Mouse (Mus musculus) intestine, embryonic 16.5 days (tissue): ENCODE measurements around the gene Wnt5b. TPM values are rescaled to one million over a fixed set of nuclear protein-coding genes. Genes with fewer than 3 reads are reported as not detected.

Experiments used
- ATAC-seq: fragments of 200-750 bp; cut with Nextera tagmentation; 2 replicates; pipeline ENCODE4 v1.8.0; 2017; ENCODE audit warnings: moderate TSS enrichment, moderate library complexity
- H3K27ac ChIP-seq: fragments of 300-500 bp; sonication (generic); 2 replicates; pipeline ENCODE4 v1.5.1; 2014; ENCODE audit warnings: mild to moderate bottlenecking, low read length
- H3K27me3 ChIP-seq: fragments of 300-500 bp; sonication (generic); replicated peaks from 2 replicates; pipeline ENCODE4 v1.6.1; 2014; ENCODE audit warnings: low read length, control low read depth, mixed read lengths; ENCODE audit not compliant: control insufficient read depth, insufficient read depth
- H3K36me3 ChIP-seq: fragments of 300-500 bp; sonication (generic); 2 replicates; pipeline ENCODE4 v1.6.1; 2014; ENCODE audit warnings: low read length, control low read depth; ENCODE audit not compliant: control insufficient read depth, insufficient read depth
- H3K4me1 ChIP-seq: fragments of 300-500 bp; sonication (generic); 2 replicates; pipeline ENCODE4 v1.6.1; 2014; ENCODE audit warnings: low read length, control low read depth, mixed read lengths; ENCODE audit not compliant: control insufficient read depth, insufficient read depth
- H3K4me2 ChIP-seq: fragments of 300-500 bp; sonication (generic); 2 replicates; pipeline ENCODE4 v1.6.1; 2014; ENCODE audit warnings: low read depth, low read length, control low read depth
- H3K4me3 ChIP-seq: fragments of 300-500 bp; sonication (generic); 2 replicates; pipeline ENCODE4 v1.5.1; 2014; ENCODE audit warnings: mild to moderate bottlenecking, low read length
- H3K9ac ChIP-seq: fragments of 300-500 bp; sonication (generic); 2 replicates; pipeline ENCODE4 v1.6.1; 2014; ENCODE audit warnings: low read depth, low read length
- H3K9me3 ChIP-seq: fragments of 300-500 bp; sonication (generic); 2 replicates; pipeline ENCODE4 v1.6.1; 2016; ENCODE audit warnings: low read length, control low read depth; ENCODE audit not compliant: control insufficient read depth
- WGBS: fragments of 180-500 bp; shearing (Covaris S2); extraction: QIAGEN DNeasy Blood & Tissue Kit; methylation state at CpG from one replicate; pipeline ENCODE4 v1.1.7; 2014; 5-methylcytosine and 5-hydroxymethylcytosine counted together
- polyA plus RNA-seq: library from polyadenylated mRNA; unstranded; fragments of >200 nt; fragmentation: Nextera tagmentation; extraction: Ambion mirVana; gene quantifications from 2 replicates; pipeline ENCODE4 v1.2.1, GENCODE M21; 2015

Gene Wnt5b
- polyA plus RNA-seq = 4.0 and 4.8 TPM in 2 replicates

DNA sequence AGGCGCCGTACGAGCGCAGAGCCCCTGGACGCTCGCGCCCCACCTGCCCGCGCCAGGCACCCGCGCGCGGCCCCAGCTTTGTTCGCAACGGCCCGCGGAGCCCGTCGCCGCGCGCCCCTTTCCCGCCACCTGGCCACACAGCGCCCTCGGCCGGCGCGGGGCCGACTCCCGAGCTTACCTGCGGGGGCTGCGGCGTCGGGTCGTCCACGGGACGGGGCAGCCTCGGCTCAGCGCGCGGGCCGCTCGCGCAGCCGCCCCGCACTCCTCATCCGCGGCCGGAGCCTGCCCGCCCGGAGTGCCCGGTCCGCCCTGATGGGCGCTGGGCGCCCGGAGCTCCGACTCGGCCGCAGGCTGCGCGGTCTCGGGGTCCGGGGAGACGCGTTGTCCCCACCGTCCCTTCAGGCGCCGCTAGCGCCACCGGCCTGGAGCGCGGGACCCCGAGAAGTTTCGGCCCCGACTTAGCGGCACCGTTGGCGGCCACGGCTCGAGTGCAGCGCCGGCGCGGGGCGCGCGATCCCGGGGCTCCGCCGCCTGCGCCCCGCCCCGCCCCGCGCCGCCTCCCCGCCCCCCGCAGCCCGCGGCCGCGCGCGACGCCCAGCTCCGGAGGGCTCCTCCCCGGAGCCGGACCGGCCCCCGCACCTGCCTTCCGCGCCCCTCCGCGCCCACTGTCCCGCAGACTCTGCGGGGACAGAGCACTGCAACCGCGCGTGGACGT is at the start of gene Wnt5b:
Gene Wnt5b (minus strand): TSS at position 545 of the 715 bp plus-strand sequence.
- peak within 1 kb of the TSS; percentile 75 for H3K9ac ChIP-seq
- peaks cover 2% of the 10 kb centered on the region; the same call in 1 of the 2 replicates for H3K4me1 ChIP-seq
- H3K4me2 ChIP-seq = peak within 1 kb of the TSS; percentile 96
- under 1% methylated on average over 117 of the region's 120 CpGs for whole genome bisulfite sequencing
- no peak within 1 kb of the TSS; the same call in 1 of the 2 replicates for H3K27ac ChIP-seq
- H3K4me3 ChIP-seq = peak within 1 kb of the TSS; percentile 73
- no peaks in the 10 kb centered on the region for H3K36me3 ChIP-seq
- ATAC-seq = peak; percentile 82
- H3K9me3 ChIP-seq = no peaks in the 10 kb centered on the region
- H3K27me3 ChIP-seq = peaks cover 15% of the 10 kb centered on the region

DNA sequence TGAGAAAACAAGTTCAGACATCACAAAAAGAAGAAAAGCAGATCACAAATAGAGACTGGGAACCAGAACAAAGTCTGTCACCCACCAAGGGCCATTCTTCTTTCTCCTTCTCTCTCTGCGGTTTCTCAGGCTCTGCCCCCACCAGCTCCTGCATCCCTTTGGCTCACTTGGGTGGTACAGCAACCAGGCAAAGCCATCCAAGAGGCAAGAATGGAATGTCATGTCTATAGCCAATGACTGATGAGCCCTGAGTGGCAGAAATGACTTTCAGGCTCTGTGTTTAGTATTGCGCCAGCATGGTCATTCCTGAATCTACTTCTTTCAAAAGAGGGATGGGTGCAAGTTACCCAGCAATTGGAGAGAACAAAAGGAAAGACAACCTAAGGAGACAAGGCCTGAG is 46.7 kb upstream of the Wnt5b start:
- Histone ChIP-seq H3K4me3 (no peak overlapping the region), H3K4me2 (no peak overlapping the region), H3K9ac (no peak overlapping the region), H3K27me3 (no peaks in the 10 kb centered on the region), H3K27ac (no peak overlapping the region), H3K9me3 (no peaks in the 10 kb centered on the region), H3K4me1 (no peaks in the 10 kb centered on the region), H3K36me3 (no peaks in the 10 kb centered on the region)
- ATAC-seq = no peak
- WGBS = 71% methylated on average over 2 of the region's 2 CpGs

DNA sequence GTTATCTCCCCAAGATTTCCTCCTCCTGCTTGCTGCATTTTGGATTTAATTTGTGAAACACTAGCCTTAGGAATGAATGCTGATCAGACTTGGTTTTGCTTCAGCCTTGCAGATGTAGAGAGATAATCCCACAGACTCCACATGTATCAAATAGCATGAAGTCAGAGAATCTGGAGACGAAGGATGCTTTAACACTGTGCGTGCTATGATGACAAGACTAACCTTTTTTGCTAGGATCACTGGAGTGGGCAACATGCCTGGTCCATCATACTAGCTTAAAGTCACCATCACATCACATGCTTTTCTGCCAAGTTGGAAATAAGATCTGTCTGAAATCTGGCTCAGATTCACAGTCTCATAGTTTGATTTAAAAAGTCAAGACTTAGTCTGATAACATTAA is 43.8 kb upstream of the Wnt5b start:
- WGBS = 81% methylated on average over 2 of the region's 2 CpGs
- H3K27me3 ChIP-seq = no peaks in the 10 kb centered on the region
- no peak for ATAC-seq
- no peak overlapping the region for H3K9ac ChIP-seq
- H3K9me3 ChIP-seq = no peaks in the 10 kb centered on the region
- H3K4me1 ChIP-seq = 0 out of 2 replicates have a peak, but pooled peaks cover 3% of the 10 kb centered on the region
- H3K27ac ChIP-seq = no peak overlapping the region
- no peak overlapping the region for H3K4me3 ChIP-seq
- no peak overlapping the region for H3K4me2 ChIP-seq
- H3K36me3 ChIP-seq = no peaks in the 10 kb centered on the region

DNA sequence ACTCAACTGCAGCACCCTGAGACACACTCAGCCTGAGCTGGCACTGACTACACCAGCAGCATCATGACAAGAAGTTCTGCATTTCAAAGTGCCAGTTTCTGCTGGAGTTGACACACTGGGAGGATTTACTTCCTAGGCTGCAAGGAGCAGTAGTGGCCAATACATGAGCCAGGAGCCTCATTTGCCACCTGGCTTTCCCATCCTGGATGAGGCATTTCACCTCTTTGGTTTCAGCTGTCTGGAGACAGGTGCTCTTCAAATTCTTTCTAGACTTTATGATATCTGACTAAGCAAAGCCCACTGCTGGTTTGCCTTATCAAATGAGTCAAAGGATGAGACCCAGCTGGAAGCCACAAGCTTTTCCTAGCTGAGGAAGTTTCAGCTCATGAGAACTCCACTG is 43.3 kb upstream of the Wnt5b start:
- H3K36me3 ChIP-seq = no peaks in the 10 kb centered on the region
- no peak overlapping the region for H3K9ac ChIP-seq
- no peaks in the 10 kb centered on the region for H3K27me3 ChIP-seq
- H3K4me1 ChIP-seq = 0 out of 2 replicates have a peak, but pooled peaks cover 3% of the 10 kb centered on the region
- no peak for ATAC-seq
- H3K9me3 ChIP-seq = no peaks in the 10 kb centered on the region
- no peak overlapping the region for H3K4me3 ChIP-seq
- no peak overlapping the region for H3K27ac ChIP-seq
- H3K4me2 ChIP-seq = no peak overlapping the region

DNA sequence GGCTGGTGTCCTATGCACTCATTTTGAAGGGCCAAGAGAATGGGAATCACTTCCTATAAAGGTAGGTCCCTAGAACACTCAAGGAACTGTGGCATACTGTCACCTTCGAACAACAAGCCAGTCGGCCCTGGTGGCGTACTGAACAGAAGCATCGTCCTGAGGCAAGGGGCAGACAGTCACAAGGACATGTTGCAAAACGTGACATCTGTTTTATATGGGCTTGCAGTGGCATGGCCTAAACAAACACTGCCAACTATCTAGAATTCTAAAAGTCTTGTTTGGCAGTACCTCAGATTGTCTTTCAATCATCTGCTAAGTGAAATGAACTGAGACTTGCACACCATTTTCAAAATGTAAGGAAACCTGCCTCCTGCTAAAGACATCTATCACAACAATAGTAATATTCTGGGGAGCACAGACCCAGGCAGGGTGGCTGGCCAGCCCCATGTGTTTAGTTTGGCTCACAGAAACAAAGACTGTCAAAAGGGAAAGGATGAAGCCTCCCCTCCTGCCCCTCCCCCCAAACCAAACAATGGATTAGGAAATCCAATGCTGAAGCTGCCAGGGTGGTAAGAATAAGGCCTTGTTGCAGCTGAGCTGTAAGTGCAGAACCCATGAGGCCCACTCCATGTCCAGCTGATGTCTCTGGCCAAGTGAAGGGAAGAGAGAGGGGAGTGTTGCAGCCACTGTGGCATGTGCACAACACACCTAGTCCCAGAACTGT is 41.7 kb upstream of the Wnt5b start:
- H3K27ac ChIP-seq = no peak overlapping the region
- no peak overlapping the region for H3K9ac ChIP-seq
- ATAC-seq = no peak
- no peak overlapping the region for H3K4me2 ChIP-seq
- H3K4me1 ChIP-seq = 0 out of 2 replicates have a peak, but pooled peaks cover 3% of the 10 kb centered on the region
- no peaks in the 10 kb centered on the region for H3K27me3 ChIP-seq
- H3K9me3 ChIP-seq = no peaks in the 10 kb centered on the region
- WGBS = 74% methylated on average over 5 of the region's 5 CpGs
- H3K36me3 ChIP-seq = no peaks in the 10 kb centered on the region
- no peak overlapping the region for H3K4me3 ChIP-seq

DNA sequence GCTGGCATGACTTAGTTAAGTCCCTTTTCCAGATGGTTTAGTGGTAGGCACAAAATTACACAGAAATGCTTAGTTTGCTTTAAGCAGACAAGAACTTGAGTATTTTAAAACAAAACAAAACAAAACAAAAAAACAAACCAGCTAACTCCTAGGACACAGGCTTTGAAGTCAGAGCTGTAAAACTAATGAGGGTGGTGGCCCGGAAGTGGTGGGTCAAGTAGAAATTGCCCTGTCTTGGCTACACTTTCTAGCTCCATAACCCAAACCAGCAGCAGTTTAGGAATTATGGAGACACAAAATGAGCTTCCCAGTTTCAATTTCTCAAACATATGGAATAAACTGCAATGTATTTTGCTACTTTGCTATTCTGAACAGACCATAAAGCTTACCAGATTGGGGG is 39.9 kb upstream of the Wnt5b start:
- no peak for ATAC-seq

DNA sequence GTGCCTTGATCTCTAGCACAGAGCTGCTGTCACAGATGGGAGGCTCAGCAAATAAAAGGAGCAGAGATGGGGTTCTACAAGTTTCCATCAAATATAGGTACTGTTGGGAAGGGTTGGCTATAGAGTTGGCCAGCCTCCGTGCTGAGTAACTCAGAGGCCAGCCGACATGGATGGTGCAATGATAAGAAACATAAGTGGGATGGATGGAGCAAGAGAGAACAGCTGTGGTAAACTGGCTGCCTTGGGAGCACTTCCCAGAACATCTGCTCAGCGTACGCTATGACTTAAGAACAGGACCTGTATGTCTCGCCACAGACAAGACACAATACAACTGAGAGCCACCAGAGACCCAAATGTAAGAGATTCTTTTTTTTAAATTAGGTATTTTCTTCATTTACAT is 39.0 kb upstream of the Wnt5b start:
- no peak for ATAC-seq
- Histone ChIP-seq H3K36me3 (no peaks in the 10 kb centered on the region), H3K9me3 (no peaks in the 10 kb centered on the region), H3K27ac (no peak overlapping the region), H3K27me3 (no peaks in the 10 kb centered on the region), H3K9ac (no peak overlapping the region), H3K4me2 (no peak overlapping the region), H3K4me1 (peaks cover 7% of the 10 kb centered on the region), H3K4me3 (no peak overlapping the region)
- WGBS = 66% methylated on average over 5 of the region's 5 CpGs

More for the DNA sequence above, 39.9 kb upstream of the Wnt5b start:
- Histone ChIP-seq H3K27ac (no peak overlapping the region), H3K9ac (no peak overlapping the region), H3K36me3 (no peaks in the 10 kb centered on the region), H3K9me3 (no peaks in the 10 kb centered on the region), H3K4me2 (no peak overlapping the region), H3K27me3 (no peaks in the 10 kb centered on the region), H3K4me3 (no peak overlapping the region), H3K4me1 (0 out of 2 replicates have a peak, but pooled peaks cover 3% of the 10 kb centered on the region)
- WGBS = 39% methylated on average over 1 of the region's 1 CpGs

DNA sequence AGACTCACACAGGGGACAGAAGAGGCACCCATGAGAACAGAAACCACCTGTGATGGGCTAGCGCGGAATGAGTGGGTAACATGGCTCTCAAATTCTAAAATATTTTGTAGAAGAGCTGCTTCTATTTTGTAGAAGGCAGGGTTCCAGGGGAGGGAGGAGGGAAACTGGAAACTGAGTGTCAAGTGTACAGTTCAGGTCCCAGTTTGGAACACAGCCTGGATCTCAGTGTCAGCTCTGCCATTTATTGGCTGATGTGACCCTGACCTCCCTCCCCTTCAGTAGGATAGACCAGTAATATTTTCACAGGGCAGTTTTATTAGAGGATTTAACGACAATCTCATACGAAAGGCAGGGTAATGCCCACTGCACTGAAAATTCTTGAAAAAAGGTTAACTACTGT is 32.6 kb upstream of the Wnt5b start:
- ATAC-seq = no peak
- H3K9ac ChIP-seq = no peak overlapping the region
- 85% methylated on average over 4 of the region's 4 CpGs for WGBS
- H3K27ac ChIP-seq = no peak overlapping the region
- H3K4me2 ChIP-seq = no peak overlapping the region
- H3K9me3 ChIP-seq = no peaks in the 10 kb centered on the region
- no peaks in the 10 kb centered on the region for H3K27me3 ChIP-seq
- no peaks in the 10 kb centered on the region for H3K36me3 ChIP-seq
- H3K4me3 ChIP-seq = no peak overlapping the region
- peaks cover 4% of the 10 kb centered on the region for H3K4me1 ChIP-seq

DNA sequence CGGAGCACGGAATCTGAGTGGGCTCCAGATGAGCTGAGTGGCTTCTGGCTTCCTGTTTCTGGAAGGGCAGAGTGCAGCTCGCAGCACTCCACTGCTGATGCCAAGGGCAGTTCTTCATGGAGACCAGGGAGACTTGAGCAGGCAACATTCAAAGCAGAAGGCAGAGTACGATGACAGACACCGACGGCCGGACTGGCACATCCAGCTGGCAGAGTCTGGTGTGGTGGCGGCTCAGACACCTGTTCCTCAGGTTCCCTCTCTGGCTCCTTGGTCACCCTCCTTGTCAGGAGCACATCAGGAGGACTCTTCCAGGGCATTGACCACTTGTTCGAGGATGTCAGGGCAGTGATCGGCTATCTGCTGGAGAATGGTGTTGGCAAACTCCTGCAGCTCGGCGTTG is 31.2 kb upstream of the Wnt5b start:
- no peak overlapping the region for H3K4me2 ChIP-seq
- H3K27me3 ChIP-seq = no peaks in the 10 kb centered on the region
- no peak overlapping the region for H3K4me3 ChIP-seq
- no peak overlapping the region for H3K27ac ChIP-seq
- WGBS = 93% methylated on average over 12 of the region's 12 CpGs
- H3K9ac ChIP-seq = no peak overlapping the region
- H3K36me3 ChIP-seq = no peaks in the 10 kb centered on the region
- peaks cover 4% of the 10 kb centered on the region for H3K4me1 ChIP-seq
- no peaks in the 10 kb centered on the region for H3K9me3 ChIP-seq
- no peak for ATAC-seq
